Mouse (Mus musculus) liver, embryonic 14.5 days (tissue): ENCODE measurements around the gene Fbln1.

Source experiments
- CTCF ChIP-seq: IDR thresholded peaks from 2 replicates; pipeline ENCODE4 v1.5.1; 2016; ENCODE audit warnings: antibody characterized with exemption, low read depth, control low read depth
- EP300 ChIP-seq: IDR thresholded peaks from 2 replicates; pipeline ENCODE4 v1.6.1; 2016; ENCODE audit warnings: antibody characterized with exemption, low read depth

- TF ChIP-seq EP300 (no peak), CTCF (no peak)
Measured at GRCm38 (mm10) chr15:85174060-85174459, 31.7 kb upstream of the Fbln1 start.
